Mouse (Mus musculus): ENCODE measurements at regions not wholly inside any gene's neighbourhood (a gene's known extent, or its start where the extent isn't known, plus 50 kb on each side); places are given as distances from the start of the nearest gene placed in this dataset.

- no peak for DNase-seq
Measured at GRCm38 (mm10) chr7:70828486-70829195, 462.1 kb upstream of the Nr2f2 start.

GRCm38 (mm10) chr7:70826074-70826473 lies 459.5 kb upstream of the Nr2f2 start:
- DNase-seq = no peak

- peak; percentile 58 to 73 for DNase-seq
Measured at GRCm38 (mm10) chr7:70823020-70823419, 456.5 kb upstream of the Nr2f2 start.

- DNase-seq = peak; percentile 85 to 88
Measured at GRCm38 (mm10) chr7:70822310-70822821, 455.8 kb upstream of the Nr2f2 start.

GRCm38 (mm10) chr7:70821861-70822260 lies 455.3 kb upstream of the Nr2f2 start:
- DNase-seq = no peak

GRCm38 (mm10) chr7:70817347-70817913 lies 450.9 kb upstream of the Nr2f2 start:
- peak in 1 of 2 experiments; percentile 31 for DNase-seq

GRCm38 (mm10) chr7:70814391-70814790 lies 447.9 kb upstream of the Nr2f2 start:
- DNase-seq = no peak

- DNase-seq = peak; percentile 53 to 72
Measured at GRCm38 (mm10) chr7:70813101-70813500, 446.6 kb upstream of the Nr2f2 start.

- DNase-seq = no peak
Measured at GRCm38 (mm10) chr7:70810411-70811090, 444.0 kb upstream of the Nr2f2 start.

- DNase-seq = peak in 1 of 2 experiments; percentile 28
Measured at GRCm38 (mm10) chr7:70804281-70804680, 437.7 kb upstream of the Nr2f2 start.

GRCm38 (mm10) chr7:70799976-70800375 lies 433.4 kb upstream of the Nr2f2 start:
- no peak for DNase-seq

- DNase-seq = no peak
Measured at GRCm38 (mm10) chr7:70799031-70799766, 432.7 kb upstream of the Nr2f2 start.

- peak; percentile 62 to 70 for DNase-seq
Measured at GRCm38 (mm10) chr7:70796038-70796760, 429.7 kb upstream of the Nr2f2 start.

GRCm38 (mm10) chr7:70788902-70789796 lies 422.6 kb upstream of the Nr2f2 start:
- DNase-seq = peak; percentile 54 to 64

GRCm38 (mm10) chr7:70787966-70788365 lies 421.4 kb upstream of the Nr2f2 start:
- no peak for DNase-seq

- DNase-seq = no peak
Measured at GRCm38 (mm10) chr7:70780742-70781332, 414.3 kb upstream of the Nr2f2 start.

GRCm38 (mm10) chr7:70777763-70778162 lies 411.2 kb upstream of the Nr2f2 start:
- DNase-seq = no peak

GRCm38 (mm10) chr7:70769655-70770054 lies 403.1 kb upstream of the Nr2f2 start:
- no peak for DNase-seq

GRCm38 (mm10) chr7:70767697-70768096 lies 401.2 kb upstream of the Nr2f2 start:
- no peak for DNase-seq

GRCm38 (mm10) chr7:70756676-70757075 lies 390.1 kb upstream of the Nr2f2 start:
- no peak for DNase-seq

- no peak for DNase-seq
Measured at GRCm38 (mm10) chr7:70754826-70755225, 388.3 kb upstream of the Nr2f2 start.

Measured in kidney, postnatal 4 days (tissue).